Mouse (Mus musculus): ENCODE results near the gene Tmc7.

DNA sequence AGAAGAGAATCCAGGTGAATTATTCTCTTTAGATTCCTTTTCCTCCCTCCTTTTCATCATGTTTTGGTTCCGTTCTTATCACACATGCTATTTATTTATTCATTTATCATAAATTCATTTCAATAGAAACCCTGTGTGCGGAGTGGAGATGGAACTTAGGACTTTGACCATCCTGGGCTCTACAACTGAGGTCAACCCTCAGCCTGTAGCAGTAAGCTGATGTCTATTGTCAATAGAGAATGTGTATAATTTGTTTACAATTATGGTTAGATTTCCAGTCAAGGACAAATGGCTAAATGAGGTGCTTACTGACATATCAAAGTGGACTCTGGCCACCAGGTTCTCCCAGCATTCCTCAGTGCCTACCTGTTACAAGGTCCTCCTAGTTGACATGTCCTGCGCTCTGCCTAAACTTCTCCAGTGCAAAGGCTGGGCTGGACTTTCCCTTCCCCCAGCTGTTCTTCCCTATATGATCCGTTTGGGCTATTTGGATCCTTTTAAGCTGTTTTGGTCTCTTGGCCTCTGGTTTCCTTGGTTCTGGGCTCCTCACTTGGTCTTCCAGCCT, 26.7 kb upstream of the Tmc7 start:
- TF ChIP-seq CTCF (IDR thresholded peaks at IDR 0.05; ENCODE audit: borderline replicate concordance, control insufficient read depth, extremely low read depth, insufficient read depth, low read length, poor library complexity) = no peak
- TF ChIP-seq POLR2A (IDR thresholded peaks at IDR 0.05; ENCODE audit: control insufficient read depth, extremely low read depth, insufficient read depth, low read length, poor library complexity) = no peak

All from thymus, adult 2 months (tissue).